Mouse (Mus musculus) cerebellum, adult 2 months (tissue): Measurements from ENCODE around the gene Rufy2. TPM values are rescaled to one million over a fixed set of nuclear protein-coding genes. Genes with fewer than 3 reads are reported as not detected.

Experiments
- DNase-seq, 2 experiments: peaks; one replicate each; pipeline ENCODE4 v3.0.0; 2021
- H3K27ac ChIP-seq: fragments of 200-500 bp; 2 replicates; pipeline ENCODE4 v1.5.1; 2012; ENCODE audit warnings: low read length, control low read depth, inconsistent platforms; ENCODE audit not compliant: insufficient read depth
- H3K27me3 ChIP-seq: fragments of 200-500 bp; 2 replicates; pipeline ENCODE4 v1.6.1; 2012; ENCODE audit warnings: inconsistent platforms, mild to moderate bottlenecking, low read length, moderate library complexity; ENCODE audit not compliant: control insufficient read depth, insufficient read depth
- H3K4me1 ChIP-seq: fragments of 200-500 bp; 2 replicates; pipeline ENCODE4 v1.6.1; 2011; ENCODE audit warnings: low read length; ENCODE audit not compliant: control insufficient read depth, insufficient read depth
- H3K4me3 ChIP-seq: fragments of 200-500 bp; replicated peaks from 2 replicates; pipeline ENCODE3; 2011; ENCODE audit warnings: mild to moderate bottlenecking, low read depth, low read length, control low read depth; ENCODE audit not compliant: insufficient read depth
- CTCF ChIP-seq: fragments of 200-500 bp; IDR thresholded peaks from 2 replicates; pipeline ENCODE4 v1.5.1; 2011; ENCODE audit warnings: low read depth, mild to moderate bottlenecking, control low read depth, low read length, moderate library complexity, borderline replicate concordance; ENCODE audit not compliant: insufficient read depth
- POLR2A ChIP-seq: fragments of 200-500 bp; IDR thresholded peaks from 2 replicates; pipeline ENCODE4 v1.6.1; 2011; ENCODE audit warnings: low read length, control low read depth, borderline replicate concordance; ENCODE audit not compliant: insufficient read depth
- WGBS: fragments of 180-500 bp; shearing (Covaris S2); methylation state at CpG from one replicate; pipeline ENCODE4 v1.1.7; 2018; 5-methylcytosine and 5-hydroxymethylcytosine counted together
- polyA plus RNA-seq: library from polyadenylated mRNA; depleted of rRNA; stranded (reverse); fragments of >200 nt; gene quantifications from 2 replicates; pipeline ENCODE4 v1.2.3, GENCODE M21; 2012

Gene Rufy2
- polyA plus RNA-seq, 1 experiment = 68.4 TPM

GRCm38 (mm10) chr10:63003252-63003651 lies 23.2 kb downstream of the Rufy2 start:
- Histone ChIP-seq H3K4me1 (0 out of 2 replicates have a peak, but pooled peaks cover 4% of the 10 kb centered on the region), H3K4me3 (no peak overlapping the region), H3K27me3 (no peaks in the 10 kb centered on the region), H3K27ac (no peak overlapping the region)
- no peak for TF ChIP-seq POLR2A
- no peak for TF ChIP-seq CTCF
- 88% methylated on average over 9 of the region's 9 CpGs for WGBS
- no peak for DNase-seq

GRCm38 (mm10) chr10:63004556-63004955 lies 24.5 kb downstream of the Rufy2 start:
- 0 out of 2 replicates have a peak, but pooled peaks cover 4% of the 10 kb centered on the region for H3K4me1 ChIP-seq
- TF ChIP-seq CTCF (no peak), POLR2A (no peak)
- no peak overlapping the region for H3K4me3 ChIP-seq
- no peak for DNase-seq
- no peak overlapping the region for H3K27ac ChIP-seq
- H3K27me3 ChIP-seq = no peaks in the 10 kb centered on the region
- 82% methylated on average over 9 of the region's 9 CpGs for whole genome bisulfite sequencing

DNA sequence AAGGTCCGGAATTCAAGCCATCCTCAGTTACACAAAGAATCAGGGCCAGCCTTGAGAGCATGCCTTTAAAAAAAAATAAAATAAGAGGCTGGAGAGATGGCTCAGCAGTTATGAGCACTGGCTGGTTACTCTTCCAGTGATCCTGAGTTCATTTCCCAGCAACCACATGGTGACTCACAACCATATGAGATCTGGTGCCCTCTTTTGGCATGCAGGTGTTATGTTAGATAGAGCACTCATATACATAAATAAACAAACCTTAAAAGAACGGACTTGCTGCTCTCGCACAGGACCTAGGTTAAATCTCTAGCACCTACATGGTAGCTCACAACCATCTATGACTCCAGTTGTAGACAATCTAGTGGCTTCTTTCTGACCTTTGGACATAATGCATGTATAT lies 28.2 kb downstream of the Rufy2 start:
- no peak for TF ChIP-seq CTCF
- TF ChIP-seq POLR2A = no peak
- H3K4me3 ChIP-seq = no peak overlapping the region
- 61% methylated on average over 3 of the region's 3 CpGs for WGBS
- H3K27ac ChIP-seq = no peak overlapping the region
- no peaks in the 10 kb centered on the region for H3K27me3 ChIP-seq
- H3K4me1 ChIP-seq = no peaks in the 10 kb centered on the region
- DNase-seq = no peak

- TF ChIP-seq CTCF = no peak
- TF ChIP-seq POLR2A = no peak
- whole genome bisulfite sequencing = 78% methylated on average over 4 of the region's 4 CpGs
- no peaks in the 10 kb centered on the region for H3K4me1 ChIP-seq
- no peak for DNase-seq
- no peaks in the 10 kb centered on the region for H3K27me3 ChIP-seq
- H3K27ac ChIP-seq = no peak overlapping the region
- H3K4me3 ChIP-seq = no peak overlapping the region
These were observed 30.2 kb downstream of the Rufy2 start for GRCm38 (mm10) chr10:63010268-63010667.

DNA sequence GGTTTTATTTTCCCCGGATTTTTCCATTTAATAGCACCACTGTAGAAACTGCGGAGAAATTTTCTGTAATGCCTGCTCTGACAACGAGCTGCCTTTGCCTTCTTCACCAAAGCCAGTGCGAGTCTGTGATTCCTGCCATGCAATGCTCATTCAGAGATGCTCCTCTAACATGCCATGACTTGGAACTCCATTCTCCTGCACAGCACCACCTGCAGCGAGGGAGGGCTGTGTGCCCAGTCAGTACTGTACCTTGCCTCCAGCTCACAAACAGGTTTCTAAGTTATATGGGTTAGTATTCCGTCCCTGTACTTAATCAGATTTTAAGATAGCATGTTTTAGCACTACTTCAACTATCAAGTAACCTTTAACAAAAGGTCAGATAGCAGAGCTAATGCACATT lies 31.5 kb downstream of the Rufy2 start:
- H3K4me1 ChIP-seq = no peaks in the 10 kb centered on the region
- no peaks in the 10 kb centered on the region for H3K27me3 ChIP-seq
- H3K27ac ChIP-seq = no peak overlapping the region
- peak; percentile 45 to 58 for DNase-seq
- WGBS = 54% methylated on average over 6 of the region's 6 CpGs
- TF ChIP-seq CTCF = no peak; the same call in 1 of the 2 replicates
- no peak for TF ChIP-seq POLR2A
- no peak overlapping the region for H3K4me3 ChIP-seq

GRCm38 (mm10) chr10:63013476-63013875 lies 33.5 kb downstream of the Rufy2 start:
- TF ChIP-seq POLR2A (no peak), CTCF (no peak)
- 32% methylated on average over 3 of the region's 3 CpGs for WGBS
- no peaks in the 10 kb centered on the region for H3K4me1 ChIP-seq

GRCm38 (mm10) chr10:63014168-63014567 lies 34.1 kb downstream of the Rufy2 start:
- DNase-seq = no peak
- H3K4me1 ChIP-seq = no peaks in the 10 kb centered on the region; the same call in 1 of the 2 replicates
- H3K4me3 ChIP-seq = no peak overlapping the region
- no peak overlapping the region for H3K27ac ChIP-seq
- 82% methylated on average over 9 of the region's 9 CpGs for WGBS
- TF ChIP-seq POLR2A (no peak), CTCF (no peak)
- H3K27me3 ChIP-seq = no peaks in the 10 kb centered on the region

More at GRCm38 (mm10) chr10:63013476-63013875, 33.5 kb downstream of the Rufy2 start:
- DNase-seq = no peak
- Histone ChIP-seq H3K27me3 (no peaks in the 10 kb centered on the region), H3K4me3 (no peak overlapping the region), H3K27ac (no peak overlapping the region)

DNA sequence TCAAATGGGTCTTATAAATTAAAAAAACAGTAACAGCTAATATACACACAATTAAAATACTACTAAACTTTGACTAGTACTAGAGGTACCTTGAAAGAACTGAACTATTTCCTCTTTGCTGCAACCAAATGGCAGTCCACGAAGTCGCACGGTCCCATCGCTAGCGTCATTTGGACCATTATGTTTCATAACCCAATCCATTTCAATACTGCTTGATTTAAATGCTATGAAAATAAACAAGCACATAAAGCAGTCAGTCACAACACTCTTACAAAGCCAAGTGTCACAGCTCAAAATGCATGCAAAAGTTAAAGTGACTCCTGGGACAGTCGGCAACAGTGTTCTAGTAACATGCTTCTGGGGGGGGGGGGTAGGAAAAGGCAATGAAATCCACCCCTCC lies 39.3 kb downstream of the Rufy2 start:
- no peaks in the 10 kb centered on the region; the same call in 1 of the 2 replicates for H3K4me1 ChIP-seq
- no peak overlapping the region for H3K27ac ChIP-seq
- TF ChIP-seq CTCF (no peak), POLR2A (no peak)
- no peak for DNase-seq
- no peaks in the 10 kb centered on the region for H3K27me3 ChIP-seq
- H3K4me3 ChIP-seq = no peak overlapping the region
- 59% methylated on average over 6 of the region's 6 CpGs for WGBS
